Mouse (Mus musculus): ENCODE measurements around the gene Dido1. TPM values are rescaled to one million over a fixed set of nuclear protein-coding genes. Genes with fewer than 3 reads are reported as not detected.

Gene Dido1
- polyA plus RNA-seq, 1 experiment from 2014 or later = 28.6 TPM

DNA sequence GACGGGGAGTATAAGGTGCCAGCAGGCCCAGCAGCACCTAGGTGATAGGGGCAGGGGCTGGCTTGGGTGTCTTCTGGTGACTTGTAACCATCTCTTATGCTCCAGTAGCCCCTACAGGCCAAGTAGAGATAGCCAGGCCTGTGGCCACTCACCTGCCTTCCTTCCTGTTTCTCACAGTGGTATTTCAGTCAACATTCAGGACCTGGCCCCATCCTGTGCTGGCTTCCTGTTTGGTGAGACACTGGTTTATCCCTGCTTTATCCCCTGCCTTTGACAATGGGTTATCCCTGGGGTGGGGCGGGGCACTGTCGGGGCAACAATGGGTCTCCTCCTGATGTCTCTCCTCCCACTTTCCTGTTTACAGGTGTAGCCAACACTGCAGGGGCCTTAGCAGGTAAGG lies 30.6 kb upstream of the Dido1 start:
- 24% methylated on average over 3 of the region's 3 CpGs for WGBS
- Histone ChIP-seq H3K36me3 (no peaks in the 10 kb centered on the region), H3K9me3 (replicated peaks) (no peaks in the 10 kb centered on the region), H3K4me2 (replicated peaks) (no peak overlapping the region), H3K27ac (replicated peaks) (no peak overlapping the region), H3K27me3 (no peaks in the 10 kb centered on the region), H3K4me1 (no peaks in the 10 kb centered on the region), H3K9ac (no peak overlapping the region), H3K4me3 (replicated peaks) (no peak overlapping the region)
- ATAC-seq (ENCODE audit: insufficient number of reproducible peaks, low FRiP score, low TSS enrichment, low read depth) = no peak

DNA sequence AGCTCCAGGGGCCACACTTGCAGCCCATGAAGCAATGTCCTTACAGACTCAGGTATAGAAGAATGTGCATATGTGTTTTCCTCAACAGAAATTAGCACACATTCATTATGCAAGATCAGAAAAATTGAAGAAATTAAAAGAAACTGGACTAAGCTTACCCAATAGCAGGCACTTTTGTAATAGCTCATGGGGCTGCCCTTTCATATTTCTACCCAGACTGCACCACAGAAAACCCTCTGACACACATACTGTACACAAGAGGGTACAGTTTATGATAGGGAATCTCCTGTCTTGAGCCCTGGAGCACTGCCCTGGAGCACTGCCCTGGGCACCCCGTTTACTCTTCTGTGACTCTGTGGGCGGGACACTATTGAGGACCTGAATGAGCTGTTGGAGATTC lies 28.2 kb upstream of the Dido1 start:
- no peak for ATAC-seq (ENCODE audit: insufficient number of reproducible peaks, low FRiP score, low TSS enrichment, low read depth)
- 77% methylated on average over 2 of the region's 2 CpGs for WGBS
- no peak overlapping the region for H3K27ac ChIP-seq (replicated peaks)

DNA sequence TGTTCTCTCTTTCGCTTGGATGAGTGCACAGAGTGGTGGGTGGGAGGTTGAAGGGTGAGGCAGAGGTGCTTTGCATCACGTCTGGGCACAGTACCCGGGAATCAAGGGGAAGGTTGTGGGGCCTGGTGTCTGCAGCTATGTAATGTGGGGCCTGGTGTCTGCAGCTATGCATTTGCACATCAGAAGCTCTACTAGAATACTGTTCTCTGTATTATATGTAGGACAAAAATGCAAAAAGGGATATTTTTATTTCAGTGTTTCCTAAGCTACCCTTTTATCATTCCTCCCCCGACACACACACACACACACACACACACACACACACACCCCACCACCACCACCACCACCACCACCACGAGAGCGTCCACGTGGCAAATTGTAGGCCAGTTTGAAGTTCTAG lies 25.4 kb upstream of the Dido1 start:
- ATAC-seq (ENCODE audit: insufficient number of reproducible peaks, low FRiP score, low TSS enrichment, low read depth) = no peak
- Histone ChIP-seq H3K4me3 (replicated peaks) (no peak overlapping the region), H3K4me1 (no peaks in the 10 kb centered on the region), H3K4me2 (replicated peaks) (no peak overlapping the region), H3K27me3 (no peaks in the 10 kb centered on the region), H3K9ac (no peak overlapping the region), H3K36me3 (no peaks in the 10 kb centered on the region), H3K27ac (replicated peaks) (no peak overlapping the region), H3K9me3 (replicated peaks) (no peaks in the 10 kb centered on the region)
- WGBS = 80% methylated on average over 7 of the region's 7 CpGs

More for the DNA sequence above, 28.2 kb upstream of the Dido1 start:
- no peaks in the 10 kb centered on the region for H3K9me3 ChIP-seq (replicated peaks)
- H3K4me1 ChIP-seq = no peaks in the 10 kb centered on the region
- H3K4me2 ChIP-seq (replicated peaks) = no peak overlapping the region
- no peaks in the 10 kb centered on the region for H3K27me3 ChIP-seq
- no peak overlapping the region for H3K9ac ChIP-seq
- no peaks in the 10 kb centered on the region for H3K36me3 ChIP-seq
- no peak overlapping the region for H3K4me3 ChIP-seq (replicated peaks)

DNA sequence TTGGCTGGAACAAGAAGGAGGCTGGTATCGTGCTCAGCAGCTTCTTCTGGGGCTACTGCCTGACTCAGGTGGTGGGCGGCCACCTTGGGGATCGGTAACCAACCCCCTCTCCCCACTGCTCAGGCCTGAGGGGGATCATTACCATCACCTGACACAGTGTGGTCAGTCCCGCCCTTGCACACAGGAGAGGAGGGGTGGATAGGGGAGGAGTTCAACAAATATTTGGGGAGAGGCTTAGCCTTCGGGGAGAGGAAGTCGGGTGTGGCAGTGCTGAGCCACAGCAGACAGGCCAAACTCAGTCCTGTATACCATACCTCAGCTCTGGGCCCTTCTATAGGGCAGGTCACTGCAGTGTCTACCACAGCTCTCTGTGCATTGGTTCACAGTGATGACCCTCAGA lies 22.2 kb upstream of the Dido1 start:
- H3K9ac ChIP-seq = no peak overlapping the region
- H3K27me3 ChIP-seq = no peaks in the 10 kb centered on the region
- no peaks in the 10 kb centered on the region for H3K4me1 ChIP-seq
- H3K4me2 ChIP-seq (replicated peaks) = no peak overlapping the region
- 56% methylated on average over 6 of the region's 6 CpGs for WGBS
- H3K27ac ChIP-seq (replicated peaks) = no peak overlapping the region
- no peaks in the 10 kb centered on the region for H3K36me3 ChIP-seq
- no peak overlapping the region for H3K4me3 ChIP-seq (replicated peaks)
- no peak for ATAC-seq (ENCODE audit: insufficient number of reproducible peaks, low FRiP score, low TSS enrichment, low read depth)
- H3K9me3 ChIP-seq (replicated peaks) = no peaks in the 10 kb centered on the region

DNA sequence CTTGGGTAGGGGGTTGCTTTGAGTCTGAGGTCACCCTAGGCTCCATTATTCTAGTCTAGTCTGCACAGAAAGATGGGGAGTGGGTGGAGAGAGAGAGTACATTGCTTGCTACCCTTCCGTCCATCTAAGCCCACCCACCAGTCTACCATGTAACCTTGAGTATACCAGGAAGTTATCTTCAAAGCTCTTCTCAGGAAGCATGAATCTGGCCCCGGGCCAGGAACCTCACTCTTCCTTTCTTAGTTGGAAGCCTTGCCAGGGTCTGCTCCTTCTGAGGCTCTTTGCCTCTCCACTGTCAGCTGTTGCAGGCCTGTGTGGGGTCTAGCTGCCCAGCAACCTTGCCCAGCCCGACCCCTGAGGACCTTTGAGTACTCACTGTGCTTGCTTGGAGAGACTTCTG lies 21.2 kb upstream of the Dido1 start:
- Histone ChIP-seq H3K9ac (no peak overlapping the region), H3K4me3 (replicated peaks) (no peak overlapping the region), H3K9me3 (replicated peaks) (no peaks in the 10 kb centered on the region), H3K27ac (replicated peaks) (no peak overlapping the region), H3K4me2 (replicated peaks) (no peak overlapping the region), H3K36me3 (no peaks in the 10 kb centered on the region), H3K4me1 (no peaks in the 10 kb centered on the region), H3K27me3 (no peaks in the 10 kb centered on the region)
- 66% methylated on average over 3 of the region's 3 CpGs for WGBS
- no peak for ATAC-seq (ENCODE audit: insufficient number of reproducible peaks, low FRiP score, low TSS enrichment, low read depth)

DNA sequence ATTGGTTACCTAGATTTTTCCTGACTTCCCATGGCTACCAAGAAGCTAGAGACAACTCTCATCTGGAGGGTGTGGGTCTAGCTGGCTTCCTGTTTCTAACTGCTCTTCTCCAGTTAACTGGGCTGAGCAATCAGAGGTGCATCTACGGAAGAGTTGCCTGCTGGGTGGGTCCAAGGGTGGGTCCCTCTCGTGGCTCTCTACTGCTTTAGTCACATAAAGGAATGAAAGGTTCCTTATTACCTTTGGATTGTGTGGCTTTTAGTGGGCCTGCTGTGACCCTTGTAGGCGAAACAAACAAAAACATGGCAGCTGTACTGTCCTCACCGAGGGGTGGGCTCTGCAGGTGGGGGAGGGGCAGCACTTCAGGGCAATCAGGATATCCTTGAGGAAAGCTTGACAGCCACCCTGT lies 17.8 kb upstream of the Dido1 start:
- Histone ChIP-seq H3K27me3 (no peaks in the 10 kb centered on the region), H3K27ac (replicated peaks) (no peak overlapping the region), H3K4me1 (peaks cover 17% of the 10 kb centered on the region; the same call in 1 of the 2 replicates), H3K4me3 (replicated peaks) (no peak overlapping the region), H3K9me3 (replicated peaks) (no peaks in the 10 kb centered on the region), H3K9ac (no peak overlapping the region), H3K4me2 (replicated peaks) (no peak overlapping the region), H3K36me3 (peaks cover 11% of the 10 kb centered on the region; the same call in 1 of the 2 replicates)
- WGBS = 59% methylated on average over 4 of the region's 4 CpGs
- no peak for ATAC-seq (ENCODE audit: insufficient number of reproducible peaks, low FRiP score, low TSS enrichment, low read depth)

DNA sequence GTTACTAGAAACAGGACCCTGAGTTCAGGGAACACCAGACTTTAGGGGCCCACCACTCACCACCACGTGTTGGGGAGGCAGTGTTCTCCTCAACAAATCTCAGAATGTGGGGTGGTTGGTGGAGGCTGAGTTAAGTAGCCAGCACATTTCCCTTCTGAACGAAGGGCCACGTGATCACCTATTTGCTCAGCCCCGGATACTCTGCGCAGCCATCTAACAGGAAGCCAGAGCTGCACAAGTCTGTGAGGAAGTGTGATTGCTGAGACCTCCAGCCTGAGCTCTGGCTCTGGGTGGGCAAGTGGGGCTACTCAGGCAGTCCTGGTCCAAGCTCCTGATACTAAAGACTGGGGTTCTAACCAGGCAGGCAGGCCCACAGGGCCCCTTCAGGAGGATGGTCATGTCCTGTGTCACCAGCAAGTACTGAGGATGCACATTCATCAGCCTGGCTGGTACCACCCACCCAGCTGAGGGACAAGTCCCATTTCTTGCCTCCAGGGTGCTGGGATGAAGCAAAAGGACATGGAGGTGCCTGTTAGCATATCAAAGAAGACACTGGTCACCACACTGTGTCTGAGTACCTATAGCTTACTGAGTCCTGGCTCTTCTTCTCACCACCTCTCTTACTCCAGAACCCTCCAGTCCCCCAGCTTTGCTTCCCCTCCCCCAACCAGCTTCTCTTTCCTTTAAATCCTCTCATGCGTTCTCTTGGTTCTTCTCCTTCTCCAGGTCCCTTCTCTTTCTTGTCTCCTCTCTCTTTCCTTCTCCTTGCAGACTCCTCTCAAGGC lies 17.1 kb upstream of the Dido1 start:
- no peaks in the 10 kb centered on the region for H3K27me3 ChIP-seq
- no peak for ATAC-seq (ENCODE audit: insufficient number of reproducible peaks, low FRiP score, low TSS enrichment, low read depth)
- H3K4me1 ChIP-seq = peaks cover 17% of the 10 kb centered on the region; the same call in 1 of the 2 replicates
- H3K27ac ChIP-seq (replicated peaks) = no peak overlapping the region
- H3K9ac ChIP-seq = no peak overlapping the region
- WGBS = 67% methylated on average over 6 of the region's 6 CpGs
- H3K36me3 ChIP-seq = peaks cover 18% of the 10 kb centered on the region
- H3K4me2 ChIP-seq (replicated peaks) = no peak overlapping the region
- H3K4me3 ChIP-seq (replicated peaks) = no peak overlapping the region
- no peaks in the 10 kb centered on the region for H3K9me3 ChIP-seq (replicated peaks)

DNA sequence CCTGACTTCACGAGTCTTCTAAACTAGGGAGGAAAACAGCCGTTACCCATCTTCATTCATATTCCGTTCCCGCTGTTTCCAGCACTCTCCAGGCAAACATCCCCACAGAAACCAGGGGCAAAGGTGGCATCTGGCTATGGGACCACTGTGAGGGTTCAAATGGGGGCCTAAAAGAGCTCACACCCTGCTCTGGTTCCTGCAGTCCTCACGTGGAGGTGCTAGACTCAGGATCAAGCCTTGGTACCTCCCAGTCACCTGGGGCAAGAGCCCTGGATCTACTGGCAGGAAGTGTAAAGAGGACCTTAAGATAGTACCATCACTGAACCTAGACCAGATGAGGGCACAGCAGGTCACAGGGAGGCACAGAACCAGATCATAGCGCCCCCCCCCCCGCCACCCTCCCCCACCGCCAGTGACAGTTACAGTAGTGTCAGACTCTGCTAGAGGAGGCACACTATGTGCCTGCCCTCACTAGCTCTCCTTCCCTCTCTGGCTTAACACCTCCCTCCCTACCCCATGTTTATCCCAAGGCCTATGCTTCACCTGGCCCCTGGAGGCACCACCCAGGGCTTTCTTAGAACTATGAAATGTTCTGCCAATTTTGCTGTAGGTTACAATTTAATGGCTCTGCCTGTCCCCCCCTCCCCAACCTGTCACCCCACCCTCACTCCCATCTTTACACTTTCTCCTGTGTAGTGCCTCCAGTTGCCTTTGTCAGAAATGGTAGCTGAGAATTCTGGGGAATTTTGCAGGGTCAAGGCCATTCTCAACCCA lies 16.2 kb upstream of the Dido1 start:
- H3K27ac ChIP-seq (replicated peaks) = no peak overlapping the region
- ATAC-seq (ENCODE audit: insufficient number of reproducible peaks, low FRiP score, low TSS enrichment, low read depth) = no peak

DNA sequence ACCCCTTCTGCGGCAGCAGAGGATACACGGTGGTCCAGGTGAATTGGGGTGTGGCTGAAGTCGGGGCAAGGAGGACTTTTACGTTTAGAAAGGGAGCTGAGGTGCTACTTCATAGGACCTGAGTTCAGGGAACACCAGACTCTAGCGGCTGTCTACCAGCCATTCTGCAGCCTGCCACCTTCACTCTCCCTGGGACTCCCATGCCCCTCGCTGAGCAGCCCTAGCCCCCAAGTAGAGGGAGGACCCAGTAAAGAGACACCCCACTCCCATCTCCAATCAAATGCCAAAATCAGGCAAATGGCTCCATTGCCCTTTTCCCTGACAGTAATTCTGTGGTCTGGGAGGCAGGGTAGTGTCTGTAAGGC lies 15.6 kb upstream of the Dido1 start:
- Histone ChIP-seq H3K4me3 (replicated peaks) (peak overlapping the region; percentile 21), H3K9ac (no peak overlapping the region)

More for the DNA sequence above, 16.2 kb upstream of the Dido1 start:
- H3K4me2 ChIP-seq (replicated peaks) = no peak overlapping the region
- H3K4me1 ChIP-seq = peaks cover 17% of the 10 kb centered on the region; the same call in 1 of the 2 replicates
- H3K4me3 ChIP-seq (replicated peaks) = no peak overlapping the region
- no peak overlapping the region for H3K9ac ChIP-seq
- H3K36me3 ChIP-seq = peaks cover 26% of the 10 kb centered on the region
- no peaks in the 10 kb centered on the region for H3K27me3 ChIP-seq
- WGBS = 37% methylated on average over 8 of the region's 8 CpGs
- H3K9me3 ChIP-seq (replicated peaks) = no peaks in the 10 kb centered on the region

DNA sequence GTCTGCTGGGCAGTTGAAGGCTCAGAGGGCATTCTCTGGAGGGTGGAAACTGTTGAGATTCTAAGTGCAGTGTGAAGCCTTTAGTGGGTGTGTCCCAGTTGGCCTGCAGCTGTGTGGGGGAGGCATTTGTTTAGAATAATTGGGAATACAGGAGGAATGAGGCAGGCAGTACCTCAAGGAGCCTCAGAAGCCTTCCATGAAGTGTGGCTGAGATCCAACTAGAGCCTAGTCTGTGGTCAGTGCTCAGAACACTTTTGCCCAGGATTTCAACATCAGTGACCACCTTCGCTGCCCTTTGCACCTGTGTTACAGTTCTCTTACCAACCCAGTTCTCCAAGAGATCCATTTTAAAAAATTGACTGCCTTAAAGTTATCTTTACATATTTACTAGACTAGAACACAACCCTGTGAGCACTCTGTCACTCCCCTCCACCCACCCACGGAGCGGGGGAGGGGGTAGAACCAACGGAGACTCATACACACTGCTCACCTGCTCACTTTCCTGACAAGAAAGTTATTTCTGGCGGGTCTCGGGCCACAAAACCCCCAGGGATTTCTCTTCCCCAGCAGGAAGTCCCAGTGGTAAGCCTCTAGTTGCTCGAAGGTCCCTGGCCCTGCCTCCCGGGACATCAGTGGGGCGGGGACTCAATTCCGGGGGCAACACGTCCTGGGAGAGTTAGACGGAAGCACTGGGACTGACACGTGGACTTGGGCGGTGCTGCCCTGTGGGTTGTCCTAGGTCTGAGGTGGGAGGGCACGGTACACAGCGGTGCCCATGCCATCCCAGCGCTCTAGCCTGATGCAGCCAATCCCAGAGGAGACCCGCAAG lies 15.0 kb upstream of the Dido1 start, which contains the start of gene Slc17a9:
Gene Slc17a9 (plus strand): TSS at position 679 of the 829 bp plus-strand sequence.
- H3K4me2 ChIP-seq (replicated peaks) = peak within 1 kb of the TSS; percentile 42
- 5% methylated on average over 18 of the region's 18 CpGs for WGBS
- peaks cover 38% of the 10 kb centered on the region for H3K36me3 ChIP-seq
- no peaks in the 10 kb centered on the region for H3K27me3 ChIP-seq
- no peak within 1 kb of the TSS for H3K9ac ChIP-seq
- H3K4me1 ChIP-seq = peaks cover 17% of the 10 kb centered on the region; the same call in 1 of the 2 replicates
- H3K27ac ChIP-seq (replicated peaks) = no peak within 1 kb of the TSS
- peak; percentile 55; the same call in 1 of the 2 replicates for ATAC-seq (ENCODE audit: insufficient number of reproducible peaks, low FRiP score, low TSS enrichment, low read depth)
- no peaks in the 10 kb centered on the region for H3K9me3 ChIP-seq (replicated peaks)
- peak within 1 kb of the TSS; percentile 21 for H3K4me3 ChIP-seq (replicated peaks)

More for the DNA sequence above, 15.6 kb upstream of the Dido1 start:
- no peak for ATAC-seq (ENCODE audit: insufficient number of reproducible peaks, low FRiP score, low TSS enrichment, low read depth)
- no peaks in the 10 kb centered on the region for H3K27me3 ChIP-seq
- no peak overlapping the region for H3K27ac ChIP-seq (replicated peaks)
- WGBS = 12% methylated on average over 6 of the region's 6 CpGs
- H3K36me3 ChIP-seq = peaks cover 32% of the 10 kb centered on the region
- peak overlapping the region; percentile 42 for H3K4me2 ChIP-seq (replicated peaks)
- H3K9me3 ChIP-seq (replicated peaks) = no peaks in the 10 kb centered on the region
- peaks cover 17% of the 10 kb centered on the region; the same call in 1 of the 2 replicates for H3K4me1 ChIP-seq

DNA sequence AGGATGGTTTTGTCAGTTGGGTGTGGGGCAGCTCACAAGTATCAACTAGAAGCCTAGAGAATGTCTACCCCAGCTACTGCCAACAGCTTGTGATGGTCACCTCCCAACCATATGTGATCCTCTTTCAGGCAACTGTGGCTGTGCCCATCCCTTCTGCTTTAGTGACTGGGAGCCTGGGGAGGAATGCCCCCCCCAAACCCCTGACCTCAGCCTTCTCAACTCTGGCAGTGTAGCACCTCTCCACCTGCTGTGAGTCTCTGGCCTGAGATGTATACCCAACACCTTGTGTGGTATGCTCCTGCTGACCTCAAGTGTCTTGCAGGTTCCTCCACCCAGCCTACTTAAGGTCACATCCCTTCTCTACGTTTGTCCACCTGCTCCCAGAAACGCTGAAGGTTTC lies 14.1 kb upstream of the Dido1 start:
- H3K27me3 ChIP-seq = no peaks in the 10 kb centered on the region
- ATAC-seq (ENCODE audit: insufficient number of reproducible peaks, low FRiP score, low TSS enrichment, low read depth) = no peak
- H3K9ac ChIP-seq = no peak overlapping the region
- H3K4me3 ChIP-seq (replicated peaks) = no peak overlapping the region
- peaks cover 17% of the 10 kb centered on the region; the same call in 1 of the 2 replicates for H3K4me1 ChIP-seq
- no peak overlapping the region for H3K4me2 ChIP-seq (replicated peaks)
- peaks cover 46% of the 10 kb centered on the region for H3K36me3 ChIP-seq
- 69% methylated on average over 2 of the region's 2 CpGs for WGBS
- H3K27ac ChIP-seq (replicated peaks) = no peak overlapping the region
- H3K9me3 ChIP-seq (replicated peaks) = no peaks in the 10 kb centered on the region

All from embryonic facial prominence, embryonic 15.5 days (tissue).